Mouse (Mus musculus): ENCODE data around the gene Atp8a2. TPM values are rescaled to one million over a fixed set of nuclear protein-coding genes. Genes with fewer than 3 reads are reported as not detected.

Gene Atp8a2
- polyA plus RNA-seq, 1 experiment from 2014 or later = 0.25 TPM

DNA sequence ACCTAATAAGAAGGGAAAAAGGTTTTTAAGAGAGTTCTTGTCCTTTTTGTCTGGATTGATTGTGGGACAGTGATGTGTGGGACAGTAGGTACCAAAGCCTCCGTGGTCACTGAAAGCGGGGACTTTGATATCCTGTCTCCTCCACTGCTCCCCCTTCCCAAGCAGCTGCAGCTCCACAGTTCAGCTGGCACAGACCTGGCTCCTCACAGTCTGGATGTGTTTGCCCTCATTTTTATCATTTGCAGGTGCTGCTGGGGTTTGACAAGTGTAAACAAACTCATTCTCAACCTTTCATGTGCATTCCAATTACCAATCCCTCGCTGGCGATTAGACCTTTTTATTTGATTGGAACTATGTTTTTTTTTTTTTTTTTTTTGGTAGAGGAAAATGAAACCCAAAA lies 390.8 kb downstream of the Atp8a2 start:
- no peak for ATAC-seq
- TF ChIP-seq EP300 (IDR thresholded peaks at IDR 0.05) (no peak), CTCF (IDR thresholded peaks at IDR 0.05) (no peak)
- no peaks in the 10 kb centered on the region for H3K27me3 ChIP-seq (replicated peaks; ENCODE audit: insufficient read depth, low read length)
- no peak overlapping the region for H3K4me3 ChIP-seq (ENCODE audit: low read depth, low read length)
- no peak overlapping the region for H3K9ac ChIP-seq (replicated peaks; ENCODE audit: low read depth)
- WGBS = 27% methylated on average over 4 of the region's 4 CpGs
- no peak overlapping the region for H3K4me2 ChIP-seq (replicated peaks; ENCODE audit: low read depth, low read length)
- H3K4me1 ChIP-seq (ENCODE audit: insufficient read depth, low read depth, low read length) = no peaks in the 10 kb centered on the region
- H3K27ac ChIP-seq (ENCODE audit: low read length) = no peak overlapping the region
- no peaks in the 10 kb centered on the region for H3K36me3 ChIP-seq (ENCODE audit: insufficient read depth, low read length)
- no peaks in the 10 kb centered on the region for H3K9me3 ChIP-seq (ENCODE audit: low read length)
- DNase-seq (ENCODE audit: low spot score) = no peak

DNA sequence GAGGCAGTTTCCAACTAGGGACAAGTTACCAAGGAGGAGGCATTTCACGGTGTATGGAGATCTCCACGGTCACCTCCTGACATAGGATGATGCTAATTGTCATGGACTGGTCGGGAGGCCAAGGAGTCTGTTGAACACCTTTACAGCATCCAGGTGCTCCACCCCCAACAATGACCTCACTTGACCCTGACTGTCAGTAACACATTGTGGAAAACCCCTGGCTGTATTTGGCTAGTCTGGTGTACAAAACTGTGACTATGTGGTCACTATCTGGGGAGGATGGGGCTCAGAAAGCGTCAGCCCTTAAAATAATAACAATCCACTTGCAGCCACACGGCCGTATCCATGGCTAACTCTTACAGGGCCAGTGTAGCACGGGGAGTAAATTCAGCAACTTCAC lies 391.3 kb downstream of the Atp8a2 start:
- WGBS = 29% methylated on average over 7 of the region's 7 CpGs
- H3K4me2 ChIP-seq (replicated peaks; ENCODE audit: low read depth, low read length) = no peak overlapping the region
- ATAC-seq = no peak
- H3K36me3 ChIP-seq (ENCODE audit: insufficient read depth, low read length) = no peaks in the 10 kb centered on the region
- no peak overlapping the region for H3K9ac ChIP-seq (replicated peaks; ENCODE audit: low read depth)
- TF ChIP-seq CTCF (IDR thresholded peaks at IDR 0.05) (no peak), EP300 (IDR thresholded peaks at IDR 0.05) (no peak)
- H3K4me3 ChIP-seq (ENCODE audit: low read depth, low read length) = no peak overlapping the region
- no peaks in the 10 kb centered on the region for H3K4me1 ChIP-seq (ENCODE audit: insufficient read depth, low read depth, low read length)
- no peak overlapping the region for H3K27ac ChIP-seq (ENCODE audit: low read length)
- H3K27me3 ChIP-seq (replicated peaks; ENCODE audit: insufficient read depth, low read length) = no peaks in the 10 kb centered on the region
- no peaks in the 10 kb centered on the region for H3K9me3 ChIP-seq (ENCODE audit: low read length)
- no peak for DNase-seq (ENCODE audit: low spot score)

DNA sequence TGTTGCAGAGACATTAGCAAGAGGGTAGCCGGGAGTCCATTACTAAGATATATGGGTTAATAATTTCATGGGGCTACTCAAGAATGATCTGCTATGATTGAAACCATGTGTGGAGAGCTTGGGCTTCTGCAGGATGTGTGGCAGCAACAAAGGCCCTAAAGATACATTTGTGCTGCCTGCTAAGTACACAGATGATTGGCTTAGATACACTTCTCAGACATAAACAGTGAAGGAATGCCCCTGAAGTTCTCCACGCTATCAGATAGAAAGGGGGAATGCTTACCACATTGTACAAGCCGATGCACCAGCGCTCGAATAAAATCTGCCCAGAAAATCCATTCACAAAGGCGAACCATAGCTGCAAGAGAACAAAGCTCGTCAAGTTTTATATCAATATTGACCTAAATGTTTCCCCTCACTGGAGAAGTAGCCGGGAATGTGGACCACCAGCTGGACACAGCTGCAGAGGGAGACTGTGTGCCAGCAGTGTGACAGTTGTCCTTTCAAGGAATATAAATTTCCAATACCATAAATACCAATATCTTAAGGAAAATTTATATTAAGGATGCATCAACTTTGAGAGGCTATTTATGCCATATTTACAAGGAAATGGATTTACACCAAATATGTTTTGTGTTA lies 394.9 kb downstream of the Atp8a2 start:
- no peak overlapping the region for H3K4me3 ChIP-seq (ENCODE audit: low read depth, low read length)
- 19% methylated on average over 8 of the region's 8 CpGs for WGBS
- H3K4me2 ChIP-seq (replicated peaks; ENCODE audit: low read depth, low read length) = no peak overlapping the region
- H3K9me3 ChIP-seq (ENCODE audit: low read length) = no peaks in the 10 kb centered on the region
- H3K27ac ChIP-seq (ENCODE audit: low read length) = no peak overlapping the region
- no peaks in the 10 kb centered on the region for H3K4me1 ChIP-seq (ENCODE audit: insufficient read depth, low read depth, low read length)
- ATAC-seq (peak; percentile 62; the same call in 1 of the 2 replicates), DNase-seq (ENCODE audit: low spot score) (peak; percentile 35)
- H3K9ac ChIP-seq (replicated peaks; ENCODE audit: low read depth) = no peak overlapping the region
- H3K27me3 ChIP-seq (replicated peaks; ENCODE audit: insufficient read depth, low read length) = no peaks in the 10 kb centered on the region
- peak; percentile 10; the same call in 1 of the 2 replicates for TF ChIP-seq EP300 (IDR thresholded peaks at IDR 0.05)
- TF ChIP-seq CTCF (IDR thresholded peaks at IDR 0.05) = no peak
- no peaks in the 10 kb centered on the region for H3K36me3 ChIP-seq (ENCODE audit: insufficient read depth, low read length)

DNA sequence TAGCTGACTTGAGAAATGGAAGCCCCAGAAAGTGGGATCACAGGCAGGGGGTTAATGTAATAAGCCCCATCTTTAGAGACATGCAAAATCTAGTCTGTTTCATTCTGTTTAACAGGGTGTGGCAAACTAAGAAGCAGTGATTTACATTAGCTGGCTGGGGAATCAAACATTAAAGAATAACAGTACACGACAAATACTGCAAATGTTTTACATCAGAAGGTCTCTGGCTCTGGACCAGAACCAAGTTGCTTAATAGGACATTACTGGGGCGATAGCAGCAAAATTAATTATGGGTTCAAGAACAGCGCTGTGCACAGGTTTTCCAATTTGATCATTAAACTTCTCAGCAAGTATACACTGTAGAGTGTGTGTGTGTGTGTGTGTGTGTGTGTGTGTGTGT lies 397.5 kb downstream of the Atp8a2 start:
- Histone ChIP-seq H3K4me3 (ENCODE audit: low read depth, low read length) (no peak overlapping the region), H3K27ac (ENCODE audit: low read length) (no peak overlapping the region), H3K4me1 (ENCODE audit: insufficient read depth, low read depth, low read length) (no peaks in the 10 kb centered on the region), H3K9ac (replicated peaks; ENCODE audit: low read depth) (no peak overlapping the region), H3K9me3 (ENCODE audit: low read length) (no peaks in the 10 kb centered on the region), H3K36me3 (ENCODE audit: insufficient read depth, low read length) (no peaks in the 10 kb centered on the region), H3K27me3 (replicated peaks; ENCODE audit: insufficient read depth, low read length) (no peaks in the 10 kb centered on the region), H3K4me2 (replicated peaks; ENCODE audit: low read depth, low read length) (no peak overlapping the region)
- WGBS = 73% methylated on average over 3 of the region's 3 CpGs
- DNase-seq (ENCODE audit: low spot score) (peak; percentile 15), ATAC-seq (no peak)
- TF ChIP-seq CTCF (IDR thresholded peaks at IDR 0.05) (no peak), EP300 (IDR thresholded peaks at IDR 0.05) (no peak)

DNA sequence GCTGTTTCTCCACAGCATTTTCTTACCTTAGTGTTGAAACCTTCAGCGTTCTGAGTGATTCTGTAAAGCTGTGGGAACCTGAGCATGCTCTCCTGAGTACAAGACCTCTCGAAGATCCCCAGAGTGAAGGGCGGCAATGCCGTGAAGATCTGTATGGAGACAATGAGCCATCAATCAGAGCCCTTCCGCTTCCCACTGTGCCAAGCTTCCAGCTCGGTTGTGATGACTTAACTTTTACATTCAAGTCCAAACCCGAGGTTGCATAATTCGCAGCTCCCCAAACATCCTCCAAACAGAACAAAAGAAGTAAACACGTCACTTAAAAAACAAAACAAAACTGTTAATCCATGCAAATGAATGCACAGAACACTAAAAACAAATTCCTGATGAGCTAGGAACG lies 403.1 kb downstream of the Atp8a2 start:
- TF ChIP-seq EP300 (IDR thresholded peaks at IDR 0.05) (no peak), CTCF (IDR thresholded peaks at IDR 0.05) (no peak)
- Histone ChIP-seq H3K4me2 (replicated peaks; ENCODE audit: low read depth, low read length) (no peak overlapping the region), H3K27ac (ENCODE audit: low read length) (no peak overlapping the region), H3K4me1 (ENCODE audit: insufficient read depth, low read depth, low read length) (no peaks in the 10 kb centered on the region), H3K27me3 (replicated peaks; ENCODE audit: insufficient read depth, low read length) (no peaks in the 10 kb centered on the region), H3K9ac (replicated peaks; ENCODE audit: low read depth) (no peak overlapping the region), H3K4me3 (ENCODE audit: low read depth, low read length) (no peak overlapping the region), H3K36me3 (ENCODE audit: insufficient read depth, low read length) (no peaks in the 10 kb centered on the region), H3K9me3 (ENCODE audit: low read length) (no peaks in the 10 kb centered on the region)
- ATAC-seq (no peak), DNase-seq (ENCODE audit: low spot score) (no peak)
- 61% methylated on average over 10 of the region's 10 CpGs for WGBS

DNA sequence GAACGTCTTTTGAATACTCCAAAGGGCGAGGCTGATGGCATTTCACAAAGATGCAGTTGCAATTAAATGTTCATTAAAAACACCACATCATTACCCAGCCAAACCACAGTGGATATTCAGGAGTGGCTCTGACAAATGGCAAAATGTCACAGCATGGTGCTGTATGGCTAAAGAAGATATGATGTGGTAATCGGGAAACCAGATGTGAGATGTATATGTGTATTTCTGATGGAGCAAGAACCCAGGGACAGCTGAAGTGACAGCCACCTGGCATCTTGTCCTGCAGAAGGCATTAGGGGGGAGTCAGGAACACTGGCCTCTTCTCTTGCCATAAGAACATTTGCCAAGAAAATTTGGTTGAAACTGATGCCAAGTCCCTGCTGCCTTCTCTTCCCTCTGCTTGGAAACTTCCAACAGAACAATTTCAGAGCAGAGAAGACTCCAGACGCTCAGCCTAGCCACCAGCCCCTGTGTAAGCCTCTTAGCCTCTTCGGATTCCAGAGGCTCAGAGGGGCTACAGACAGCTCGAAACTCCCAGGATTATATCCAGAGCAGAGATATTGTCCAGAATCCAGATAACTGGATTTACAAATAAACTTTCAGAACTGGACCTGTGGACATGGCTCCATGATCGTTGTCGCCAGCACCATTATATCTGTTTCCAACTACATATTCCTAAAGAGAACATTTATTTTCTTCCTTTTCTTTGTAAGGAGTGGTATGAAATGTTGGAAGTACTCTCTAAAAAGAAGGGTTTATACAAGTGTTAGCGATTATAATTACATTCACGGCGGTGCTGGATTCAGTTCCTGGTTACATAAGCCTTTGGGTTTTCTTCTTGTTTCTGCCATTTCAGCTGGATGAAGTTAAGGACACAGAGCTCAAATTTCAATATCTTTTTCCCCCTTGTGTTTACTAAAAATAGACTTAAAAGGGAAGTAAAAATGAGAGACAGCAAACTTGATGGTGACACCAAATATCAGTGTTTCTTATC lies 413.3 kb downstream of the Atp8a2 start:
- H3K4me3 ChIP-seq (ENCODE audit: low read depth, low read length) = no peak overlapping the region
- no peak for ATAC-seq
- 64% methylated on average over 11 of the region's 11 CpGs for WGBS
- TF ChIP-seq EP300 (IDR thresholded peaks at IDR 0.05) = no peak
- no peak for TF ChIP-seq CTCF (IDR thresholded peaks at IDR 0.05)
- H3K4me2 ChIP-seq (replicated peaks; ENCODE audit: low read depth, low read length) = no peak overlapping the region
- no peaks in the 10 kb centered on the region for H3K9me3 ChIP-seq (ENCODE audit: low read length)
- H3K27me3 ChIP-seq (replicated peaks; ENCODE audit: insufficient read depth, low read length) = no peaks in the 10 kb centered on the region
- DNase-seq (ENCODE audit: low spot score) = peak; percentile 26
- H3K9ac ChIP-seq (replicated peaks; ENCODE audit: low read depth) = no peak overlapping the region
- no peaks in the 10 kb centered on the region for H3K36me3 ChIP-seq (ENCODE audit: insufficient read depth, low read length)
- H3K27ac ChIP-seq (ENCODE audit: low read length) = no peak overlapping the region
- no peaks in the 10 kb centered on the region for H3K4me1 ChIP-seq (ENCODE audit: insufficient read depth, low read depth, low read length)

All from lung, postnatal 0 days (tissue).